Comparison of ENCODE assay signal across 24 mouse cellular contexts in the genomic region with DNA sequence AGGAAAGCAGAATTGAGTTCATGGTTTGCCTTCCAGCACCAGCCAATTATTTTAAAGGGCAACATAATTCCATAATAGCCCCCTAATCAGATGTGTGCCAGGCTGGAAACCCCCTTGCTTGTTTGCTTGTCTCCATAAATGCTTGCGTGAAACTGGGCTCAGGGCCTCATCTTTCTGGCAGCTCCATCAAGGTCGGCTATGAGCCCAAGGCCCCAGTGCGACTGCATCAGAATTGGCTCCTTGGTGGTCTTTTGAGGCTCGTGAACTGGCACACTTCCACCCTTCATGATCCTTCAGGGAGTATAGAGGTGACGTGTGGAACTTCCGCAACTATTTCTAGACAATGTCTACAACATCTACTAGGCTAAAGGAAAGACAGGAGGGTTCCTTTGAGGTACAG.
"Had no signal": no experiment of that assay in that cellular context is flagged by ENCODE, and none has a peak within 500 bp of the region (broad histone marks: within the 10 kb centered on the region; RNA-seq: fewer than 3 reads in every experiment).

No protein-coding gene starts in this region.

- H3K27me3 ChIP-seq: kidney, embryonic 15.5 days; limb, embryonic 13.5 days; liver, embryonic 12.5 days; liver, embryonic 15.5 days; lung, embryonic 15.5 days; megakaryocyte, embryonic 14.5 days; neural tube, embryonic 12.5 days; neural tube, embryonic 15.5 days had no signal

- ATAC-seq: liver, embryonic 12.5 days had no signal

- DNase-seq: kidney, adult 8-10 months; kidney, postnatal 10 days; kidney, postnatal 36 days; layer of hippocampus, postnatal 36 days; liver; lung, adult 18-20 months; lung, postnatal 10 days; lung, postnatal 36 days; midbrain, embryonic 14.5 days; right cerebral cortex, adult 18-20 months; right cerebral cortex, postnatal 14 days; right cerebral cortex, postnatal 4 days; thymus, postnatal 25 days had no signal

- H3K4me1 ChIP-seq: kidney, embryonic 15.5 days; limb, embryonic 10.5 days; limb, embryonic 13.5 days; liver, embryonic 12.5 days; liver, embryonic 15.5 days; lung, embryonic 15.5 days; megakaryocyte, embryonic 14.5 days; neural tube, embryonic 12.5 days had no signal

- H3K9ac ChIP-seq: kidney, embryonic 15.5 days; limb, embryonic 13.5 days; liver, embryonic 12.5 days; liver, embryonic 15.5 days; lung, embryonic 15.5 days; neural tube, embryonic 12.5 days; neural tube, embryonic 15.5 days had no signal

- H3K4me3 ChIP-seq: kidney, embryonic 15.5 days; left cerebral cortex, adult 2 months; limb, embryonic 10.5 days; limb, embryonic 13.5 days; liver, embryonic 12.5 days; liver, embryonic 15.5 days; lung, embryonic 15.5 days; megakaryocyte, embryonic 14.5 days; neural tube, embryonic 12.5 days; neural tube, embryonic 15.5 days had no signal

- H3K9me3 ChIP-seq: kidney, embryonic 15.5 days; limb, embryonic 10.5 days; limb, embryonic 13.5 days; liver, embryonic 12.5 days; liver, embryonic 15.5 days; lung, embryonic 15.5 days; neural tube, embryonic 12.5 days; neural tube, embryonic 15.5 days had no signal

- H3K4me2 ChIP-seq: kidney, embryonic 15.5 days; limb, embryonic 13.5 days; liver, embryonic 12.5 days; liver, embryonic 15.5 days; lung, embryonic 15.5 days; midbrain, embryonic 11.5 days; neural tube, embryonic 12.5 days; neural tube, embryonic 15.5 days had no signal

- H3K36me3 ChIP-seq: kidney, embryonic 15.5 days; limb, embryonic 10.5 days; limb, embryonic 13.5 days; liver, embryonic 12.5 days; liver, embryonic 15.5 days; lung, embryonic 15.5 days; neural tube, embryonic 12.5 days; neural tube, embryonic 15.5 days had no signal

- H3K27ac ChIP-seq: kidney, embryonic 15.5 days; left cerebral cortex, adult 2 months; limb, embryonic 10.5 days; limb, embryonic 13.5 days; liver, embryonic 12.5 days; liver, embryonic 15.5 days; lung, embryonic 15.5 days; neural tube, embryonic 12.5 days; neural tube, embryonic 15.5 days had no signal
